Mouse (Mus musculus) spleen, adult 2 months (tissue): Measurements from ENCODE around the gene Mob3a. TPM values are rescaled to one million over a fixed set of nuclear protein-coding genes. Genes with fewer than 3 reads are reported as not detected.

ENCODE experiments used
- DNase-seq, 2 experiments: peaks; one replicate each; pipeline versions ENCODE4 v3.0.0 to v3.0.0-alpha.2; 2012 to 2021; ENCODE audit warnings: low spot score in 2 of 2, low read depth in 1 of 2
- H3K27ac ChIP-seq: fragments of 200-500 bp; 2 replicates; pipeline ENCODE4 v1.5.1; 2012; ENCODE audit warnings: low read length, inconsistent platforms; ENCODE audit not compliant: insufficient read depth
- H3K27me3 ChIP-seq: fragments of 200-500 bp; 2 replicates; pipeline ENCODE4 v1.6.1; 2012; ENCODE audit warnings: mild to moderate bottlenecking, moderate library complexity, low read length, inconsistent platforms; ENCODE audit not compliant: control insufficient read depth, insufficient read depth
- H3K36me3 ChIP-seq: fragments of 200-500 bp; 2 replicates; pipeline ENCODE4 v1.6.1; 2012; ENCODE audit warnings: mild to moderate bottlenecking, low read length, inconsistent platforms; ENCODE audit not compliant: control insufficient read depth, insufficient read depth
- H3K4me1 ChIP-seq: fragments of 200-500 bp; 2 replicates; pipeline ENCODE4 v1.6.1; 2011; ENCODE audit warnings: inconsistent platforms; ENCODE audit not compliant: control insufficient read depth, insufficient read depth, insufficient read length
- H3K4me3 ChIP-seq: fragments of 200-500 bp; 2 replicates; pipeline ENCODE4 v1.5.1; 2011; ENCODE audit warnings: mild to moderate bottlenecking, inconsistent platforms; ENCODE audit not compliant: insufficient read depth, insufficient read length; ENCODE audit errors: extremely low read depth
- CTCF ChIP-seq: fragments of 200-500 bp; IDR thresholded peaks from 2 replicates; pipeline ENCODE4 v1.5.1; 2011; ENCODE audit warnings: mild to moderate bottlenecking, inconsistent platforms; ENCODE audit not compliant: insufficient read depth, insufficient read length, insufficient replicate concordance; ENCODE audit errors: extremely low read depth
- POLR2A ChIP-seq: fragments of 200-500 bp; IDR thresholded peaks from 2 replicates; pipeline ENCODE4 v1.6.1; 2011; ENCODE audit warnings: low read depth, low read length, inconsistent platforms
- WGBS: fragments of 180-500 bp; shearing (Covaris S2); methylation state at CpG from one replicate; pipeline ENCODE4 v1.1.7; 2018; 5-methylcytosine and 5-hydroxymethylcytosine counted together
- polyA plus RNA-seq: library from polyadenylated mRNA; depleted of rRNA; stranded (reverse); fragments of >200 nt; gene quantifications from 2 replicates; pipeline ENCODE4 v1.2.3, GENCODE M21; 2012; rRNA removed

Mob3a gene
- polyA plus RNA-seq, 1 experiment = 130 TPM

DNA sequence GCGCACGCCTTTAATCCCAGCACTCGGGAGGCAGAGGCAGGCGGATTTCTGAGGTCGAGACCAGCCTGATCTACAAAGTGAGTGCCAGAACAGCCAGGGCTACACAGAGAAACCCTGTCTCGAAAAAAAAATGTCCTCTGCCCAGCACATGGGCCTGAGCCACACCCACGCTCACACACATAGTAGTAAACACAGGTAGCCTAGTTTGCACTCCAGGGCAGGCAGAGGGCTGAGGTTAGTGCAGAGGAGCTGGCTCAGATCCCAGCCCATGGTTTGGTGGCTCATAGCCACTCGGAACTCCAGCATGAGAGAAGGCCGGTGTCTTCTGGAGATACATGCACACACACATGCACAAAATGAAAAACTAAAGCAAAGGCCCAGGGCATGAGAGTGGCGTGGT, 54.8 kb downstream of the Mob3a start:
- no peaks in the 10 kb centered on the region for H3K27me3 ChIP-seq
- TF ChIP-seq POLR2A (no peak), CTCF (no peak)
- no peaks in the 10 kb centered on the region; the same call in 1 of the 2 replicates for H3K4me1 ChIP-seq
- no peak overlapping the region for H3K27ac ChIP-seq
- 89% methylated on average over 10 of the region's 10 CpGs for WGBS
- H3K36me3 ChIP-seq = peaks cover 19% of the 10 kb centered on the region; the same call in 1 of the 2 replicates
- H3K4me3 ChIP-seq = no peak overlapping the region
- DNase-seq = no peak

- Histone ChIP-seq H3K4me1 (no peaks in the 10 kb centered on the region; the same call in 1 of the 2 replicates), H3K27ac (no peak overlapping the region), H3K36me3 (peaks cover 50% of the 10 kb centered on the region), H3K4me3 (no peak overlapping the region), H3K27me3 (no peaks in the 10 kb centered on the region)
- no peak for TF ChIP-seq POLR2A
- no peak for TF ChIP-seq CTCF
- DNase-seq = no peak
- WGBS = 86% methylated on average over 6 of the region's 6 CpGs
Measured at GRCm38 (mm10) chr10:80635345-80635744, 66.4 kb downstream of the Mob3a start.

Other genes starting within 250 kb of the Mob3a start
- gene Onecut3, start 207.1 kb downstream of the Mob3a start, polyA plus RNA-seq = not detected in 2 replicates
- 0.01 and 0.04 TPM in 2 replicates for gene Atp8b3, start 162.9 kb downstream of the Mob3a start, polyA plus RNA-seq
- 78.0 and 95.1 TPM in 2 replicates for gene Rexo1, start 140.4 kb downstream of the Mob3a start, polyA plus RNA-seq
- gene Klf16, start 124.7 kb downstream of the Mob3a start, polyA plus RNA-seq = 27.9 and 41.8 TPM in 2 replicates
- 220 and 302 TPM in 2 replicates for gene Abhd17a, start 111.6 kb downstream of the Mob3a start, polyA plus RNA-seq
- gene Scamp4, start 99.1 kb downstream of the Mob3a start, polyA plus RNA-seq = 94.8 and 110 TPM in 2 replicates
- gene Adat3, start 99.1 kb downstream of the Mob3a start, polyA plus RNA-seq = 17.0 and 25.7 TPM in 2 replicates
- gene Gm49322, start 96.0 kb downstream of the Mob3a start, polyA plus RNA-seq = 2.9 and 3.0 TPM in 2 replicates
- gene Csnk1g2, start 79.1 kb downstream of the Mob3a start, polyA plus RNA-seq = 206 and 283 TPM in 2 replicates
- gene Btbd2, start 44.9 kb downstream of the Mob3a start, polyA plus RNA-seq = 49.5 and 66.1 TPM in 2 replicates
- gene Mknk2, start 23.9 kb downstream of the Mob3a start, polyA plus RNA-seq = 351 and 533 TPM in 2 replicates
- 49.0 and 60.8 TPM in 2 replicates for gene Izumo4, start 207 bp upstream of the Mob3a start, polyA plus RNA-seq
- 92.5 and 111 TPM in 2 replicates for gene Ap3d1, start 40.3 kb upstream of the Mob3a start, polyA plus RNA-seq
- 46.2 and 56.2 TPM in 2 replicates for gene Dot1l, start 53.2 kb upstream of the Mob3a start, polyA plus RNA-seq
- gene Sf3a2, start 96.2 kb upstream of the Mob3a start, polyA plus RNA-seq = 38.7 and 54.3 TPM in 2 replicates
- gene Plekhj1, start 96.6 kb upstream of the Mob3a start, polyA plus RNA-seq = 71.8 and 97.5 TPM in 2 replicates
- gene Amh, start 103.3 kb upstream of the Mob3a start, polyA plus RNA-seq = 1.3 and 2.3 TPM in 2 replicates
- gene Jsrp1, start 111.5 kb upstream of the Mob3a start, polyA plus RNA-seq = not detected in 2 replicates
- gene Oaz1, start 124.7 kb upstream of the Mob3a start, polyA plus RNA-seq = 730 and 862 TPM in 2 replicates
- gene Lingo3, start 142.1 kb upstream of the Mob3a start, polyA plus RNA-seq = 0.02 TPM in 2 replicates
- 84.0 and 103 TPM in 2 replicates for gene Lsm7, start 153.2 kb upstream of the Mob3a start, polyA plus RNA-seq
- gene Sppl2b, start 153.3 kb upstream of the Mob3a start, polyA plus RNA-seq = 127 and 130 TPM in 2 replicates
- gene Tmprss9, start 169.9 kb upstream of the Mob3a start, polyA plus RNA-seq = 0.08 and 0.09 TPM in 2 replicates
- gene Timm13, start 199.0 kb upstream of the Mob3a start, polyA plus RNA-seq = 123 and 133 TPM in 2 replicates
- gene Lmnb2, start 216.3 kb upstream of the Mob3a start, polyA plus RNA-seq = 11.0 and 13.2 TPM in 2 replicates
- 35.7 and 46.8 TPM in 2 replicates for gene Gadd45b, start 228.1 kb upstream of the Mob3a start, polyA plus RNA-seq